Mouse (Mus musculus) midbrain, embryonic 16.5 days (tissue): ENCODE measurements around the gene Alk. TPM values are rescaled to one million over a fixed set of nuclear protein-coding genes. Genes with fewer than 3 reads are reported as not detected.
A peak's percentile ranks its signal among the peaks of the same experiment; 100 is the strongest.

Experiments used
- ATAC-seq: fragments of 200-750 bp; cut with Nextera tagmentation; 2 replicates; pipeline ENCODE4 v1.8.0; 2017; ENCODE audit warnings: moderate TSS enrichment
- H3K27ac ChIP-seq: fragments of 300-500 bp; sonication (generic); 2 replicates; pipeline ENCODE4 v1.5.1; 2014; ENCODE audit warnings: mild to moderate bottlenecking, low read length, mixed read lengths
- H3K27me3 ChIP-seq: fragments of 300-500 bp; sonication (generic); 2 replicates; pipeline ENCODE4 v1.6.1; 2014; ENCODE audit warnings: low read depth, low read length, mixed read lengths; ENCODE audit not compliant: control insufficient read depth, insufficient read depth
- H3K36me3 ChIP-seq: fragments of 300-500 bp; sonication (generic); 2 replicates; pipeline ENCODE4 v1.6.1; 2014; ENCODE audit warnings: mild to moderate bottlenecking, low read length, moderate library complexity, mixed read lengths; ENCODE audit not compliant: control insufficient read depth, insufficient read depth
- H3K4me1 ChIP-seq: fragments of 300-500 bp; sonication (generic); 2 replicates; pipeline ENCODE4 v1.6.1; 2014; ENCODE audit warnings: mild to moderate bottlenecking, low read length, mixed read lengths; ENCODE audit not compliant: control insufficient read depth, insufficient read depth
- H3K4me2 ChIP-seq: fragments of 300-500 bp; sonication (generic); 2 replicates; pipeline ENCODE4 v1.6.1; 2014; ENCODE audit warnings: mild to moderate bottlenecking, low read length, mixed read lengths
- H3K4me3 ChIP-seq: fragments of 300-500 bp; sonication (generic); 2 replicates; pipeline ENCODE4 v1.5.1; 2014; ENCODE audit warnings: low read depth, mild to moderate bottlenecking, low read length, moderate library complexity, mixed read lengths
- H3K9ac ChIP-seq: fragments of 300-500 bp; sonication (generic); 2 replicates; pipeline ENCODE4 v1.6.1; 2014; ENCODE audit warnings: low read depth, low read length, mixed read lengths
- H3K9me3 ChIP-seq: fragments of 300-500 bp; sonication (generic); replicated peaks from 2 replicates; pipeline ENCODE4 v1.6.1; 2014; ENCODE audit warnings: mild to moderate bottlenecking, low read length, mixed read lengths; ENCODE audit not compliant: control insufficient read depth, poor library complexity, severe bottlenecking
- WGBS: fragments of 180-500 bp; shearing (Covaris S2); extraction: QIAGEN DNeasy Blood & Tissue Kit; methylation state at CpG from one replicate; pipeline ENCODE4 v1.1.7; 2014; 5-methylcytosine and 5-hydroxymethylcytosine counted together
- polyA plus RNA-seq: library from polyadenylated mRNA; unstranded; fragments of >200 nt; fragmentation: Nextera tagmentation; extraction: Ambion mirVana; gene quantifications from 2 replicates; pipeline ENCODE4 v1.2.1, GENCODE M21; 2015

Alk gene
- polyA plus RNA-seq, 1 experiment from 2014 or later: 7.6 TPM

DNA sequence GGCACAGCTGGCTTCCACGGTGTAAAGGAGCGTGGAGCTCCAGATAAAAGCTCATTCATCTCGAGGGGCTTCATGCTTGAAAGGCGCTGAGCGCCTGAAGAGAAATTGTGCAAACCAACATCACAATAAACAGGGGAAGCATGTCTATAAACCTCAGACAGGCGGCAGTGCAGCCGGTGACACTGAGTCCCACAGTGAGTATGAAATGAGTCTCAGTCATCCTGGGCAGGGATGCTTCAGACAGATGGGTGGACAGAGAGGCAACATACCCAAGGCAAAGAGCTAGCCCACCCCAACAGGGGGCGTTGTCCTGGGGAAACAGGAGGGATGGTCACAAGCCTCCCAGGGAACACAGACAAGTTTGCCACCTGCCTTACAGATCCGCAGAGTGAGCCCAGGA is 460.0 kb downstream of the Alk start:
- Histone ChIP-seq H3K4me1 (no peaks in the 10 kb centered on the region), H3K4me3 (no peak overlapping the region), H3K36me3 (no peaks in the 10 kb centered on the region), H3K9me3 (no peaks in the 10 kb centered on the region), H3K9ac (no peak overlapping the region), H3K27me3 (no peaks in the 10 kb centered on the region), H3K4me2 (no peak overlapping the region), H3K27ac (no peak overlapping the region)
- WGBS: 54% methylated on average over 9 of the region's 9 CpGs
- no peak for ATAC-seq

DNA sequence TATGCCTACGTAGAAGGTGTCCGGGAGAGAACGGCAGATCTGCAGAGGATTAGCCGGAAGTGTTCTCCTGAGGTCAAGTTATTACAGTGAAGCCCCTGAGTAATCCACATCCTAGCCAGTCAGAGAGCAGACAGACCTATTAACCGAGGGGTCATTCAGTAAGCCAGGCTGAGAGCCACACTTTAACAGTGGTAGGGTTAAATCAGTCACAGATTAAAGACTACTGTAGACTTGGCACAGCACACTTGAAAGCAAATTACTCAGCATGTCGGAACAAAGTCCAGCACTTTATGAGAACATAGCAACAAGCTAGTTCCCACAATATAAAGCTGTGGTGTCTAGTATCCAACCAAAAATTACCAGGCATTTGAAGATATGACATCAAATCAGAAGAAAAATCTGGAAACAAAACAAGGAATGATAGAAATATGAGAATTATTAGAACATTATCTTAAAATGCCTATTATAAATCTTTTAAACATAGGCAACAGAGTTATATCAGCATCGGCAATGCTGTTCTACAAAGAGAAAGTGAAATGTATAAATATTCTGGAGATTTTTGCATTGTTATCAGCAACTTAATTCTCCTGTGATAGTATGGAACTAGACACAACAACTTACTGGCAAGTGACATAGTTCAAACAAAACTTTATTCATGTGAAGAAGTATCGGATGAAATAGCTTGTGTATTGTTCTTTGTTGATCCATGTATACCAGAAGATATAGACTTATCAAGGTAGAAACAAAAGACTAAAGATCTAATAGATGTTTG is 472.1 kb downstream of the Alk start:
- H3K9me3 ChIP-seq: no peaks in the 10 kb centered on the region
- no peak overlapping the region for H3K27ac ChIP-seq
- 74% methylated on average over 8 of the region's 8 CpGs for WGBS
- H3K36me3 ChIP-seq: no peaks in the 10 kb centered on the region
- no peak overlapping the region for H3K9ac ChIP-seq
- no peaks in the 10 kb centered on the region for H3K27me3 ChIP-seq
- H3K4me1 ChIP-seq: no peaks in the 10 kb centered on the region
- no peak overlapping the region for H3K4me3 ChIP-seq
- no peak overlapping the region for H3K4me2 ChIP-seq
- no peak for ATAC-seq

DNA sequence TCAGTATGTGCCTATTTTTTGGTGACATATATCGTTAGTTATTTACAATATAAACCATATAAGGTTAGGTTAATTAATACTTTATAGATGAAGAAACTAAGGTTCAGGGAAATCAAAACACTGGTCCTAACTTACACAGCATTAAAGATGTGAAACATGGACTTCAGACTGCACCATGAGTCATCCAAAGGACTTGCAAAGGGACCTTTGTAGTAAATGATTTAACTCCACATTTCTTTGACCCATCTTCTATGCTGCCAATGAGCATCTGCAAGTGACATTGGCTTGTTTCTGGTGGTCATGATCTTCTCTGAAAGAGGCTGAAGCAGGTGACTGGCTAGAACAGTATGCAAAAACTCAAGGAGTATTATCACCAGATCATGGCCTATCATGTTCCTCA is 482.8 kb downstream of the Alk start:
- Histone ChIP-seq H3K4me2 (no peak overlapping the region), H3K4me1 (no peaks in the 10 kb centered on the region), H3K4me3 (no peak overlapping the region), H3K9ac (no peak overlapping the region), H3K27ac (no peak overlapping the region), H3K27me3 (no peaks in the 10 kb centered on the region), H3K9me3 (no peaks in the 10 kb centered on the region), H3K36me3 (no peaks in the 10 kb centered on the region)
- WGBS: 86% methylated on average over 1 of the region's 1 CpGs
- no peak for ATAC-seq

DNA sequence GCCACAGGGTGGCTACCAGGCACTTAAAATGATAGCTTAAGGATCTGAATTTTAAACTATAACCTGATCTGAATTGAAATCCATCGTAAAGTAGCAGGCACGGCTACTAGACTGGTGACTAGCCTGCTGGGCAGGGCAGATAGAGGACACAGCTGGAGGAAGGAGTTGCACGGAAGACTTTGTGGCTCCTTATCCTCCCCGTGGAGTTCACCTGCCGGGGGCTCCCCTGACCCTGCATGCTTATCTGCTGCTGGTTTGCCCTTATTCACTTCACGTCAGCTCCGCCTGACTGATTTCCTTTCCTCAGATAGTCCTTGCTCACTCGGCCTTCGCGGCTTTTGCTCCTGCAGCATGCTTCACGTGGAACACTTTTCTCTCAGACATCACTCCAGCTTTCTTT is 484.1 kb downstream of the Alk start:
- Histone ChIP-seq H3K4me3 (no peak overlapping the region), H3K36me3 (no peaks in the 10 kb centered on the region), H3K4me2 (no peak overlapping the region), H3K4me1 (peaks cover 7% of the 10 kb centered on the region), H3K9me3 (no peaks in the 10 kb centered on the region), H3K27me3 (no peaks in the 10 kb centered on the region), H3K9ac (no peak overlapping the region), H3K27ac (no peak overlapping the region)
- 37% methylated on average over 11 of the region's 11 CpGs for WGBS
- ATAC-seq: no peak

DNA sequence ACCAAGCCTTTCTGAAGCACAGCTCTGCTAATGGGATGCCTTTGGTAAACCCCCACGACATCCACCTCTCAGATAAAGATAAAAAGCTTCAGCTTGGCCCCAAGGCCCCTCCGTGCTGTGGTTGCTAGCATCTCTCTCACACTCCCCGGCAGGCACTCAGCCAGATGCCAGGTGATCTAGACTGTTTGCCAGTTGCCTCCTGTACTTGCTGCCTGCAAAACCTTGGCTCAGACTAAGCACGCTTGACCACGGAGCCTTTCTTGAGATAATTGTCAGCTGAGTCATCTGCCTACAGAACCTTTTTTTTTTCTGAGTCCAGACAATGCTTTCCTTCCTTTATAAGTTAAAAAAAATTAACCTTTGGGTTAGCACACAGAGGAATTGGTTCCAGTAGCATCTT is 486.1 kb downstream of the Alk start:
- H3K27me3 ChIP-seq: no peaks in the 10 kb centered on the region
- WGBS: 74% methylated on average over 5 of the region's 5 CpGs
- H3K9me3 ChIP-seq: no peaks in the 10 kb centered on the region
- no peak for ATAC-seq
- no peak overlapping the region for H3K4me3 ChIP-seq
- no peak overlapping the region for H3K27ac ChIP-seq
- H3K4me1 ChIP-seq: peaks cover 11% of the 10 kb centered on the region
- no peaks in the 10 kb centered on the region for H3K36me3 ChIP-seq
- H3K4me2 ChIP-seq: no peak overlapping the region
- no peak overlapping the region for H3K9ac ChIP-seq

DNA sequence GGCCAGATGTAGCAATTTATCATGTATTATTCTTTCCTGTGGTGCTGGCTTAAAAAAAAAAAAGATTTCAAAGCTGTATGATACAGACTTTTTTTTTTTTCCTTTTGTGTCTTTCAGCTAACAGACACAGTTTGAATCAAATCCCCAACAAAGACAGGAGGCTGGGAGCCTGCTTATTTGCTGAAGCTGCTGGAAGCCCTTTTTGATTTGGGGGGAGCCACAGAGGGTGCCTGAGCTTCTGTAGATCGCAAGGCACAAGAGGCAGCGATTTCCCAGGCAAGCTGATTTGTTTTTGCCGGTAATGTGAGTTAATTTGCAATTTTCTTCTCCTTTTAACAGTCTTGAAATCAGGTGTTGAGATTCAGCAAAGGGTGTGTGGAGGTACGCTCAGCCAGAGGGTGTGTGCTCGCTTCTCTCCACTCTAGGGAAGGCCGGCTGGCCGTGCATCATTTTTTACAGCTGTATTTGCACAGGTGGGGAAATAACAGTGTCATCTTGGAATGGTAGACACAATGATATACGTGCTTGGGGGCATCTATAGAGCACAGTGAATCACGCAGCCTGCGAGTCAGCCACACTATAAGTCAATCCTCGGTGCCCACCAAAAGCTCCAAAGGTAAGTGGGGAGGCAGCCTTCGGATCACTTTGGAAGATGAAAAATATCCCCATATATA is 489.0 kb downstream of the Alk start:
- Histone ChIP-seq H3K4me2 (peak overlapping the region; percentile 17), H3K9me3 (no peaks in the 10 kb centered on the region), H3K27me3 (no peaks in the 10 kb centered on the region), H3K4me1 (peaks cover 17% of the 10 kb centered on the region), H3K27ac (peak overlapping the region; percentile 60), H3K4me3 (no peak overlapping the region), H3K9ac (peak overlapping the region; percentile 31), H3K36me3 (no peaks in the 10 kb centered on the region)
- WGBS: 30% methylated on average over 12 of the region's 12 CpGs
- no peak for ATAC-seq

DNA sequence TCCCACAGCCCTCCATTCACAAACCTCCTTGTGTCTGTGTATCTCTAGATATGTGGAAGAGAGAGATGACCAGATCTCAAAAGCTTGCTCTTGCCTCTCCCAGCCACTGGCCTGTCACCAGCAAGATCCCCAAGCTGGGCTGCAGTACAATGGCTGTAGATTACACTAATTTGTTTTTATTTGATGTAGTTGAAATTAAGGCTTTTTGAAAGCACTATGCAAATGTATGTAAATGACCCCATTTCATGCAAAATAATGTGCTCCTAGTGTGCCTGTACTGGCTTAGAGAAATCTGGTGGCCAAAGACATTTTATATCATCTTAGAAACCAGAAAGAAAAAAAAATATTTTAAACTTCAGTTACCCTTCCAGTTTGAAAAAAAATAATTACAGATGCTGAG is 492.4 kb downstream of the Alk start:
- Histone ChIP-seq H3K36me3 (no peaks in the 10 kb centered on the region), H3K27me3 (no peaks in the 10 kb centered on the region), H3K9ac (no peak overlapping the region), H3K4me2 (no peak overlapping the region), H3K4me1 (peaks cover 17% of the 10 kb centered on the region), H3K27ac (no peak overlapping the region), H3K4me3 (no peak overlapping the region), H3K9me3 (no peaks in the 10 kb centered on the region)
- 0 out of 2 replicates have a peak, but pooled peaks have one; percentile 11 for ATAC-seq

DNA sequence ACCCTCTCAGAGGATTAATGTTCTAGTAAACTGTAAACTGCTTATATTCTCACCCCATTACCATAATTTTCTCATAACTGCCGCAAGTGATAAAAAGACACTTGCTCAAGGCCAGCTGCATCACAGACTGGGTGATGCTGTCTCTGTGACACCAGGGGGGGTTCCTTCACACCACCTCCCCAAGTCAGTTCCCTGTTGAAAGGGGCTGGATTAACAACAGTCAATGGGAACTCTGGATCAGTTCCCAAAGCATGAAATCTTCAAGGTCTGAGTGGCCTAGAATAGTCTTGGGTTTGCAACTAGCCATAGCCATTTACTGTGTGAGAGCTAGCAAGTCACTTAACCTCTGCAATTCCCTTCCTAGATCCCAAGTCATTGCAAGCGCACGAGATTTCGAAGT is 492.9 kb downstream of the Alk start:
- no peaks in the 10 kb centered on the region for H3K36me3 ChIP-seq
- no peak overlapping the region for H3K4me3 ChIP-seq
- H3K27me3 ChIP-seq: no peaks in the 10 kb centered on the region
- 84% methylated on average over 4 of the region's 4 CpGs for WGBS
- H3K27ac ChIP-seq: no peak overlapping the region
- no peak for ATAC-seq
- H3K9ac ChIP-seq: no peak overlapping the region
- H3K9me3 ChIP-seq: no peaks in the 10 kb centered on the region
- H3K4me2 ChIP-seq: no peak overlapping the region
- H3K4me1 ChIP-seq: peaks cover 17% of the 10 kb centered on the region

DNA sequence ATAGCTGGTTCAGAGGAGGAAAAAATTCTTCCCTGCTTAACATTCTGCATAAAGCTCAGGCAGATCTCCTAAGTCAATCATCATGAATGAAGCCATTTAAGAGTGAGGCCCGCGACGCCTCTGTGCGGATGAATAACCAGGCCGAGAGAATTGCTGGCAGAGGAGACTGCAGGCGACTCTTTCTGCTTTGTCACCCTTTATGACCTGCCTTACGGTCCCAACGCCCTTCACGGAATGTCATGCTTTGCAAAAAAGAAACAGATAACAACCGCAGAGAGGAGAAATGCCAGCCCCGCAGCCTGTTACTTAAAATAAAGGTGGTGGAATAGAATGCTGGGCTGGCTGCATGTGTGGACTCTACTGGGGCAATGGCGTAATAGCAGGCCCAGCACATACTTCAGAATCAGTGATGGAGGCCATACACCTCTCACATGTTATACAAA is 517.1 kb downstream of the Alk start:
- Histone ChIP-seq H3K9ac (no peak overlapping the region), H3K4me1 (peaks cover 3% of the 10 kb centered on the region; the same call in 1 of the 2 replicates), H3K27me3 (no peaks in the 10 kb centered on the region), H3K36me3 (no peaks in the 10 kb centered on the region), H3K4me3 (no peak overlapping the region), H3K4me2 (no peak overlapping the region), H3K9me3 (no peaks in the 10 kb centered on the region), H3K27ac (0 out of 2 replicates have a peak overlapping the region, but pooled peaks have one; percentile 39)
- ATAC-seq: peak; percentile 48; the same call in 1 of the 2 replicates
- WGBS: 30% methylated on average over 12 of the region's 12 CpGs
